Mouse (Mus musculus) liver, adult 2 months (tissue): ENCODE data around the gene Trpm1. TPM values are rescaled to one million over a fixed set of nuclear protein-coding genes. Genes with fewer than 3 reads are reported as not detected.

Experiments used
- DNase-seq: peaks from one replicate; pipeline ENCODE4 v3.0.0-alpha.2; 2011; ENCODE audit warnings: low read depth, low spot score; ENCODE audit errors: extremely low read depth
- H3K27ac ChIP-seq: fragments of 200-500 bp; replicated peaks from 2 replicates; pipeline ENCODE4 v1.5.1; 2012; ENCODE audit warnings: low read depth, mild to moderate bottlenecking, control low read depth, inconsistent platforms, low read length; ENCODE audit not compliant: insufficient read depth
- H3K27me3 ChIP-seq: fragments of 200-500 bp; 2 replicates; pipeline ENCODE4 v1.6.1; 2012; ENCODE audit warnings: mild to moderate bottlenecking, moderate library complexity, low read length, inconsistent platforms; ENCODE audit not compliant: control insufficient read depth, insufficient read depth
- H3K36me3 ChIP-seq: fragments of 200-500 bp; 2 replicates; pipeline ENCODE4 v1.6.1; 2012; ENCODE audit warnings: low read length, inconsistent platforms; ENCODE audit not compliant: control insufficient read depth, insufficient read depth
- H3K4me1 ChIP-seq: fragments of 200-500 bp; 2 replicates; pipeline ENCODE4 v1.6.1; 2011; ENCODE audit warnings: low read length; ENCODE audit not compliant: control insufficient read depth, insufficient read depth
- H3K4me3 ChIP-seq: fragments of 200-500 bp; 2 replicates; pipeline ENCODE4 v1.5.1; 2011; ENCODE audit warnings: low read depth, mild to moderate bottlenecking, control low read depth, low read length, moderate library complexity; ENCODE audit not compliant: insufficient read depth
- H3K79me2 ChIP-seq: fragments of 200-500 bp; 2 replicates; pipeline ENCODE4 v1.6.1; 2012; ENCODE audit warnings: inconsistent platforms, mild to moderate bottlenecking, low read length, moderate library complexity; ENCODE audit not compliant: control insufficient read depth, insufficient read depth
- H3K9ac ChIP-seq: fragments of 200-500 bp; 2 replicates; pipeline ENCODE4 v1.6.1; 2012; ENCODE audit warnings: low read depth, mild to moderate bottlenecking, control low read depth, inconsistent platforms, low read length
- CTCF ChIP-seq: fragments of 200-500 bp; IDR thresholded peaks from 2 replicates; pipeline ENCODE4 v1.5.1; 2011; ENCODE audit warnings: low read depth, low read length, control low read depth
- POLR2A ChIP-seq: fragments of 200-500 bp; IDR thresholded peaks from 2 replicates; pipeline ENCODE4 v1.6.1; 2011; ENCODE audit warnings: low read length, control low read depth; ENCODE audit not compliant: insufficient read depth; ENCODE audit errors: extremely low read depth
- WGBS: fragments of 180-500 bp; shearing (Covaris S2); methylation state at CpG from one replicate; pipeline ENCODE4 v1.1.7; 2018; 5-methylcytosine and 5-hydroxymethylcytosine counted together
- polyA plus RNA-seq: library from polyadenylated mRNA; depleted of rRNA; stranded (reverse); fragments of >200 nt; gene quantifications from 2 replicates; pipeline ENCODE4 v1.2.3, GENCODE M21; 2012
- total RNA-seq: library from RNA; depleted of rRNA; stranded (reverse); fragments of >200 nt; gene quantifications from 2 replicates; pipeline ENCODE4 v1.2.3, GENCODE M21; 2014

The Trpm1 gene
- total and polyA plus RNA-seq, 2 experiments: 0.04 TPM; not detected in 1

GRCm38 (mm10) chr7:64276921-64277320 is 123.3 kb downstream of the Trpm1 start:
- DNase-seq: no peak
- TF ChIP-seq POLR2A (no peak), CTCF (no peak)

DNA sequence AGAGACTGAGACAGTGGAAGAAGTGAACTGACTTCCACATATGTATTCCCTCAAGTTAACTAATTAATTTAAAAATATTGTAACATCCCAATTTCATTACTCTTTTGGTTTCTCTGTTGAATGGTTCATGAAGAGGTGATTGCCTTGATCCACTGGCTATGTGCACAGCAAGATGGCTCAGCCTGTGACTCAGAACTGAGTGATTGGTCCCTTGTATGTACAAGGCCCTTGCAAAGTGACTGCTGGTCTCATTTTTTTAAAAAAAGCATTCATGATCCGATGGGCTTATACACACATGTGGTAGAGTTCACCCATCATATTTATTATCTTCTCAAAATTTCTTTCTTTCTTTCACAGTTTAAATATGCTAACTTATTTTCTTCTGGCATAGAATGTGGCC is 124.9 kb downstream of the Trpm1 start:
- no peak overlapping the region for H3K9ac ChIP-seq
- no peaks in the 10 kb centered on the region for H3K27me3 ChIP-seq
- TF ChIP-seq CTCF (no peak), POLR2A (no peak)
- no peak overlapping the region for H3K27ac ChIP-seq
- 100% methylated on average over 1 of the region's 1 CpGs for WGBS
- DNase-seq: no peak
- H3K4me3 ChIP-seq: no peak overlapping the region
- H3K36me3 ChIP-seq: no peaks in the 10 kb centered on the region
- H3K79me2 ChIP-seq: no peaks in the 10 kb centered on the region
- H3K4me1 ChIP-seq: no peaks in the 10 kb centered on the region

More at GRCm38 (mm10) chr7:64276921-64277320, 123.3 kb downstream of the Trpm1 start:
- H3K79me2 ChIP-seq: no peaks in the 10 kb centered on the region
- WGBS: 57% methylated on average over 6 of the region's 6 CpGs
- no peak overlapping the region for H3K9ac ChIP-seq
- H3K36me3 ChIP-seq: no peaks in the 10 kb centered on the region
- no peaks in the 10 kb centered on the region for H3K4me1 ChIP-seq
- H3K27me3 ChIP-seq: no peaks in the 10 kb centered on the region
- no peak overlapping the region for H3K4me3 ChIP-seq
- no peak overlapping the region for H3K27ac ChIP-seq

GRCm38 (mm10) chr7:64279548-64279947 is 125.9 kb downstream of the Trpm1 start:
- TF ChIP-seq CTCF: no peak
- TF ChIP-seq POLR2A: no peak
- H3K36me3 ChIP-seq: no peaks in the 10 kb centered on the region
- no peak overlapping the region for H3K9ac ChIP-seq
- H3K79me2 ChIP-seq: no peaks in the 10 kb centered on the region
- no peaks in the 10 kb centered on the region; the same call in 1 of the 2 replicates for H3K27me3 ChIP-seq
- WGBS: 83% methylated on average over 3 of the region's 3 CpGs
- no peak overlapping the region for H3K27ac ChIP-seq
- no peaks in the 10 kb centered on the region for H3K4me1 ChIP-seq
- DNase-seq: peak; percentile 28
- H3K4me3 ChIP-seq: no peak overlapping the region

- no peak overlapping the region for H3K9ac ChIP-seq
- no peaks in the 10 kb centered on the region; the same call in 1 of the 2 replicates for H3K27me3 ChIP-seq
- H3K36me3 ChIP-seq: no peaks in the 10 kb centered on the region
- peaks cover 17% of the 10 kb centered on the region for H3K4me1 ChIP-seq
- TF ChIP-seq CTCF (no peak), POLR2A (no peak)
- no peak overlapping the region for H3K4me3 ChIP-seq
- peak; percentile 60 for DNase-seq
- peaks cover 6% of the 10 kb centered on the region; the same call in 1 of the 2 replicates for H3K79me2 ChIP-seq
- no peak overlapping the region for H3K27ac ChIP-seq
These were observed 132.9 kb downstream of the Trpm1 start for GRCm38 (mm10) chr7:64286566-64286965.

GRCm38 (mm10) chr7:64287414-64288091 is 133.9 kb downstream of the Trpm1 start, which contains the start of gene Mtmr10:
Gene Mtmr10 (plus strand): TSS chr7:64287653.
- TF ChIP-seq POLR2A: peak; percentile 90
- TF ChIP-seq CTCF: peak; percentile 22; the same call in 1 of the 2 replicates
- peak; percentile 86 for DNase-seq
- H3K27ac ChIP-seq: peak within 1 kb of the TSS; percentile 91
- H3K27me3 ChIP-seq: no peaks in the 10 kb centered on the region; the same call in 1 of the 2 replicates
- H3K4me3 ChIP-seq: peak within 1 kb of the TSS; percentile 100
- H3K4me1 ChIP-seq: peaks cover 22% of the 10 kb centered on the region
- H3K79me2 ChIP-seq: peaks cover 14% of the 10 kb centered on the region
- WGBS: under 1% methylated on average over 77 of the region's 77 CpGs
- H3K9ac ChIP-seq: peak within 1 kb of the TSS; percentile 96
- H3K36me3 ChIP-seq: no peaks in the 10 kb centered on the region

DNA sequence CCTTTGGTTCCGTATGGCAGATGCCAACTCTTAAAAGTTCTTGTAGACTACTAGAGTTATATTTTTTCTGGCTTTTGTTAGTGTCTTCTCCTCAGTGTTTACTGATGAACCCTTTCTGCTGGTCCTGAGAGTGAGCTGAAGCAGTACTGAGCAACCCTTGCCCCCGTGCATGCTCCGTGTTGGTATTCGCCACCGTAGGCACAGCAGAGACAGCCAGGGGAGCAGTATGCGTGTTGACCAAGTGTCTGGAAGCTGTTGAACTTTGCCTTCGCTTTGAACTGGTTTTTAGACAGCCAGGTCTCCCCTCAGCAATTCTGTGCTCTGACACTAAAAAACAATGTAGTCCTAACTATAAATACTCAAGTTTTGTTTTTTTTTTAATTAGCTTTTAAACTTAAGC is 135.8 kb downstream of the Trpm1 start:
- Histone ChIP-seq H3K27ac (no peak overlapping the region), H3K4me3 (no peak overlapping the region)
- whole genome bisulfite sequencing: 21% methylated on average over 7 of the region's 7 CpGs

More for the DNA sequence above, 135.8 kb downstream of the Trpm1 start:
- H3K4me1 ChIP-seq: peaks cover 22% of the 10 kb centered on the region
- peaks cover 23% of the 10 kb centered on the region for H3K79me2 ChIP-seq
- TF ChIP-seq POLR2A (no peak), CTCF (no peak)
- no peak overlapping the region for H3K9ac ChIP-seq
- H3K27me3 ChIP-seq: no peaks in the 10 kb centered on the region
- peaks cover 4% of the 10 kb centered on the region; the same call in 1 of the 2 replicates for H3K36me3 ChIP-seq
- DNase-seq: peak; percentile 85
